Mouse (Mus musculus): Measurements from ENCODE around the gene Prpsap1. TPM values are rescaled to one million over a fixed set of nuclear protein-coding genes. Genes with fewer than 3 reads are reported as not detected.

Gene Prpsap1
- total RNA-seq, 2 experiments from 2014 or later, result 85.1 to 87.6 TPM

DNA sequence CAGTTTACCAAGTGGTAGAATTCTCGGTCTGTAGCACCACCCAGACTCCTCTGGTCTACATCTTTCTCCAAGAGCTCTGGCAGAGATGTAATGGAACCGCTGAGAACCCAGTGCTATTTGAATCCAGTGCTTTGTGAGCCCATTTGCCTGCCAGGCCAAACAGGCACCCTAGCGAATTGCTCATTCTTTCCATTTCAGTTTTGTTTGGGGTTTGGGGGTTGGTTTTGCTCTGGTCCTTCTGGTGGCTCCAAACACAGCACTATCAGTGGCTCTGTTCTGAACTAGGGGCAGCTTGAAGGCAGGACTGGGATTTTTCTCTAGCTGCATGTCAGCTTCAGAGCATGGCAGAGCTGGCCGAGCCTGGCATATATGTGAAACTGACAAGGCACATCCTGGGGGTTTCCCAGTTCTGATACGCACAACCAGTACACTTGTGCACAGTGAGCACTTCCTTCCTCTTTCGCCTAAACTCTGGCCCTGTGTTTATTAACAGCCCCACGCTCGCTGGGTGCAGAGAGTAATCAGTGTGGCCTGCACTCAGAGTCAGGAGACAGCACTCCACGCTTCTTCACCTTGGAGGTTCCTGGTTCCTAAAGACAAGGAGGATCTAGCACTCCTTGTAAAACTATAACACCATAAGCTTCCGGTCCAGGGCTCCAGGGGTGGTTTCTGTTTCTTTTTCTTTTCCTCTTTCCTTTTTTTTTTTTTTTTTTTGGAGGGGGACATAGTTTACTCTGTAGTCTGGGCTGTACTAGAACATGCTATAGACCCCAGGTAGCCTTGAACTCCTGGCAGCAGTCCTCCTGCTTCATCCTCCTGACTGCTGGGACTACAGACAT lies 70.0 kb downstream of the Prpsap1 start:
- intact Hi-C loops (cut with DNase I), result no loop called here
- DNase-seq (ENCODE audit: extremely low spot score in 1 of 2, low spot score in 2 of 2), result no peak

- DNase-seq (ENCODE audit: extremely low spot score in 1 of 2, low spot score in 2 of 2), result no peak
- intact Hi-C loops (cut with DNase I), result no loop called here
These were observed 70.8 kb downstream of the Prpsap1 start for GRCm38 (mm10) chr11:116423214-116423613.

DNA sequence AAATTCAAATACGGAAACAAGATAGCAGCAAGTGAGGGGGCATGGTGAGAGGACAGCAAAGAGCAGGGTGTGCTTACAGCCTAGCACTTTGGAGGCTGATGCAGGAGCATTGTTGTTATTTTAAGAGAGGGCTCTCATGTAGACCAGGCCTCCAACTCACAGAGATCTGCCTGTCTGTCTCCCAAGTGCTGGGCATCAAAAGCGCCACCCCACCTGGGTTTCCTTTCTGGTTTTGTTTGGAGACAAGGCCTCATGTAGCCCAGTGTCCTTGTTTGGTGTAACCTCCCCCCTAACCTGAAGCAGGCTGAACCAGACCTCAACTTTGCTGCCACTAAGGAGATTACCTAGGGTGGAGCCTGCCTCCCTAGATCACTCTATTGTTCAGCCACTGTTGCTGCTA lies 71.4 kb downstream of the Prpsap1 start:
- intact Hi-C loops (cut with DNase I), result no loop called here

GRCm38 (mm10) chr11:116421102-116421501 lies 72.9 kb downstream of the Prpsap1 start:
- intact Hi-C loops (cut with DNase I), result no loop called here
- no peak for DNase-seq (ENCODE audit: extremely low spot score in 1 of 2, low spot score in 2 of 2)

More for the DNA sequence above, 71.4 kb downstream of the Prpsap1 start:
- DNase-seq (ENCODE audit: extremely low spot score in 1 of 2, low spot score in 2 of 2), result no peak

Other genes with a start within 250 kb of the Prpsap1 start
- gene Srp68, start 220.0 kb downstream of the Prpsap1 start, total RNA-seq (2021), result 10 to 100 TPM; 52.5 to 56.3 TPM
- not detected for gene Galr2, start 213.3 kb downstream of the Prpsap1 start, total RNA-seq (2021)
- gene Exoc7, start 187.0 kb downstream of the Prpsap1 start, total RNA-seq (2021), result 10 to 100 TPM; 96.6 to 97.9 TPM
- gene Foxj1, start 158.8 kb downstream of the Prpsap1 start, total RNA-seq (2021), result 1 to 10 TPM; 2.7 to 3.9 TPM
- gene Rnf157, start 81.2 kb downstream of the Prpsap1 start, total RNA-seq (2021), result 100 to 1,000 TPM; 200 to 207 TPM
- gene Ubald2, start 60.1 kb downstream of the Prpsap1 start, total RNA-seq (2021), result 10 to 100 TPM; 31.3 to 31.7 TPM
- gene Qrich2, start 28.0 kb downstream of the Prpsap1 start, total RNA-seq (2021), result under 1 TPM in 1 of 2 experiments, not detected in 1; 0.14 TPM
- gene Sphk1, start 36.7 kb upstream of the Prpsap1 start, total RNA-seq (2021), result 1 to 10 TPM; 4.3 to 5.2 TPM
- gene Ube2o, start 87.2 kb upstream of the Prpsap1 start, total RNA-seq (2021), result 100 to 1,000 TPM; 136 to 140 TPM
- gene Aanat, start 92.2 kb upstream of the Prpsap1 start, total RNA-seq (2021), result 1 to 10 TPM; 1.0 to 1.6 TPM
- gene Rhbdf2, start 132.8 kb upstream of the Prpsap1 start, total RNA-seq (2021), result 1 to 10 TPM in 1 of 2 experiments, under 1 TPM in 1; 0.95 to 1.1 TPM
- gene Prcd, start 159.3 kb upstream of the Prpsap1 start, total RNA-seq (2021), result 1 to 10 TPM; 1.7 to 3.3 TPM
- gene Cygb, start 160.1 kb upstream of the Prpsap1 start, total RNA-seq (2021), result 10 to 100 TPM; 22.8 to 27.4 TPM